Mouse (Mus musculus) liver, embryonic 11.5 days (tissue): ENCODE results near the gene Astn2. TPM values are rescaled to one million over a fixed set of nuclear protein-coding genes. Genes with fewer than 3 reads are reported as not detected.

Experiments
- ATAC-seq: fragments of 200-750 bp; cut with Nextera tagmentation; replicated peaks from 2 replicates; pipeline ENCODE4 v1.8.0; 2017; ENCODE audit warnings: moderate number of reproducible peaks, mild to moderate bottlenecking, moderate TSS enrichment, moderate library complexity; ENCODE audit not compliant: low FRiP score
- DNase-seq: peaks from one replicate; pipeline ENCODE4 v3.0.0-alpha.2; 2017; ENCODE audit warnings: low spot score
- H3K27ac ChIP-seq: fragments of 300-500 bp; sonication (generic); 2 replicates; pipeline ENCODE4 v1.5.1; 2014; ENCODE audit warnings: mild to moderate bottlenecking, low read depth, low read length, control low read depth
- H3K27me3 ChIP-seq: fragments of 300-500 bp; sonication (generic); replicated peaks from 2 replicates; pipeline ENCODE4 v1.6.1; 2014; ENCODE audit warnings: low read length, mixed read lengths; ENCODE audit not compliant: control insufficient read depth, insufficient read depth
- H3K36me3 ChIP-seq: fragments of 300-500 bp; sonication (generic); 2 replicates; pipeline ENCODE4 v1.6.1; 2014; ENCODE audit warnings: mild to moderate bottlenecking, low read length, moderate library complexity, mixed read lengths; ENCODE audit not compliant: control insufficient read depth, insufficient read depth
- H3K4me1 ChIP-seq: fragments of 300-500 bp; sonication (generic); replicated peaks from 2 replicates; pipeline ENCODE4 v1.6.1; 2014; ENCODE audit warnings: low read length, mixed read lengths; ENCODE audit not compliant: control insufficient read depth, insufficient read depth
- H3K4me2 ChIP-seq: fragments of 300-500 bp; sonication (generic); 2 replicates; pipeline ENCODE4 v1.6.1; 2014; ENCODE audit warnings: mild to moderate bottlenecking, control low read depth, moderate library complexity
- H3K4me3 ChIP-seq: fragments of 300-500 bp; sonication (generic); 2 replicates; pipeline ENCODE4 v1.5.1; 2014; ENCODE audit warnings: low read depth, low read length, control low read depth
- H3K9ac ChIP-seq: fragments of 300-500 bp; sonication (generic); 2 replicates; pipeline ENCODE4 v1.6.1; 2014; ENCODE audit warnings: low read depth, low read length, control low read depth
- H3K9me3 ChIP-seq: fragments of 300-500 bp; sonication (generic); 2 replicates; pipeline ENCODE4 v1.6.1; 2016; ENCODE audit warnings: low read length, inconsistent platforms, mixed read lengths; ENCODE audit not compliant: control insufficient read depth
- WGBS: fragments of 180-500 bp; shearing (Covaris S2); extraction: QIAGEN DNeasy Blood & Tissue Kit; methylation state at CpG from one replicate; pipeline ENCODE4 v1.1.7; 2014; 5-methylcytosine and 5-hydroxymethylcytosine counted together
- polyA plus RNA-seq: library from polyadenylated mRNA; unstranded; fragments of >200 nt; fragmentation: Nextera tagmentation; extraction: Ambion mirVana; gene quantifications from 2 replicates; pipeline ENCODE4 v1.2.1, GENCODE M21; 2014

Astn2 gene
- polyA plus RNA-seq, 1 experiment from 2014 or later: 0.05 TPM

- H3K9me3 ChIP-seq: no peaks in the 10 kb centered on the region
- no peak overlapping the region for H3K27ac ChIP-seq
- no peak overlapping the region for H3K4me3 ChIP-seq
- no peak for DNase-seq
- H3K4me2 ChIP-seq: no peak overlapping the region
- H3K4me1 ChIP-seq: no peaks in the 10 kb centered on the region
- WGBS: 78% methylated on average over 2 of the region's 2 CpGs
- no peaks in the 10 kb centered on the region for H3K27me3 ChIP-seq
- no peak for ATAC-seq
- no peaks in the 10 kb centered on the region for H3K36me3 ChIP-seq
- H3K9ac ChIP-seq: no peak overlapping the region
These were observed 499.4 kb downstream of the Astn2 start for GRCm38 (mm10) chr4:65904963-65905362.

GRCm38 (mm10) chr4:65896092-65897027 is 508.1 kb downstream of the Astn2 start:
- Histone ChIP-seq H3K4me2 (no peak overlapping the region), H3K27ac (no peak overlapping the region), H3K36me3 (no peaks in the 10 kb centered on the region), H3K27me3 (no peaks in the 10 kb centered on the region), H3K4me1 (no peaks in the 10 kb centered on the region), H3K9ac (no peak overlapping the region), H3K4me3 (no peak overlapping the region), H3K9me3 (no peaks in the 10 kb centered on the region)
- DNase-seq: no peak
- 69% methylated on average over 5 of the region's 5 CpGs for WGBS
- ATAC-seq: no peak

- 63% methylated on average over 5 of the region's 5 CpGs for WGBS
- ATAC-seq: no peak
- Histone ChIP-seq H3K4me2 (no peak overlapping the region), H3K4me1 (no peaks in the 10 kb centered on the region), H3K4me3 (no peak overlapping the region), H3K9ac (no peak overlapping the region), H3K27me3 (no peaks in the 10 kb centered on the region), H3K9me3 (no peaks in the 10 kb centered on the region), H3K27ac (no peak overlapping the region), H3K36me3 (no peaks in the 10 kb centered on the region)
- DNase-seq: no peak
These were observed 515.9 kb downstream of the Astn2 start for GRCm38 (mm10) chr4:65888332-65888993.

- Histone ChIP-seq H3K27ac (no peak overlapping the region), H3K27me3 (no peaks in the 10 kb centered on the region), H3K36me3 (no peaks in the 10 kb centered on the region), H3K4me2 (no peak overlapping the region), H3K9me3 (no peaks in the 10 kb centered on the region), H3K4me3 (no peak overlapping the region), H3K4me1 (no peaks in the 10 kb centered on the region), H3K9ac (no peak overlapping the region)
- ATAC-seq (no peak), DNase-seq (no peak)
- WGBS: 34% methylated on average over 1 of the region's 1 CpGs
These were observed 517.5 kb downstream of the Astn2 start for GRCm38 (mm10) chr4:65886862-65887261.

GRCm38 (mm10) chr4:65885921-65886320 is 518.5 kb downstream of the Astn2 start:
- no peaks in the 10 kb centered on the region for H3K4me1 ChIP-seq
- no peak overlapping the region for H3K4me2 ChIP-seq
- ATAC-seq: no peak
- WGBS: 69% methylated on average over 3 of the region's 3 CpGs
- no peak overlapping the region for H3K27ac ChIP-seq
- H3K4me3 ChIP-seq: no peak overlapping the region
- H3K27me3 ChIP-seq: no peaks in the 10 kb centered on the region
- H3K9me3 ChIP-seq: no peaks in the 10 kb centered on the region
- H3K36me3 ChIP-seq: no peaks in the 10 kb centered on the region
- DNase-seq: no peak
- H3K9ac ChIP-seq: no peak overlapping the region

- DNase-seq (no peak), ATAC-seq (no peak)
- Histone ChIP-seq H3K36me3 (no peaks in the 10 kb centered on the region), H3K9me3 (no peaks in the 10 kb centered on the region), H3K9ac (no peak overlapping the region), H3K4me3 (no peak overlapping the region), H3K4me2 (no peak overlapping the region), H3K27me3 (no peaks in the 10 kb centered on the region), H3K27ac (no peak overlapping the region), H3K4me1 (no peaks in the 10 kb centered on the region)
- 77% methylated on average over 2 of the region's 2 CpGs for WGBS
These were observed 530.1 kb downstream of the Astn2 start for GRCm38 (mm10) chr4:65874236-65874781.

- H3K36me3 ChIP-seq: no peaks in the 10 kb centered on the region
- DNase-seq: no peak
- no peak overlapping the region for H3K4me2 ChIP-seq
- no peak for ATAC-seq
- H3K27me3 ChIP-seq: no peaks in the 10 kb centered on the region
- H3K4me3 ChIP-seq: no peak overlapping the region
- no peak overlapping the region for H3K9ac ChIP-seq
- no peaks in the 10 kb centered on the region for H3K4me1 ChIP-seq
- no peak overlapping the region for H3K27ac ChIP-seq
- H3K9me3 ChIP-seq: no peaks in the 10 kb centered on the region
These were observed 539.9 kb downstream of the Astn2 start for GRCm38 (mm10) chr4:65864551-65864950.

GRCm38 (mm10) chr4:65843191-65843590 is 561.2 kb downstream of the Astn2 start:
- Histone ChIP-seq H3K4me3 (no peak overlapping the region), H3K27me3 (no peaks in the 10 kb centered on the region), H3K9ac (no peak overlapping the region), H3K9me3 (no peaks in the 10 kb centered on the region), H3K4me2 (no peak overlapping the region), H3K36me3 (no peaks in the 10 kb centered on the region), H3K4me1 (no peaks in the 10 kb centered on the region), H3K27ac (no peak overlapping the region)
- 64% methylated on average over 2 of the region's 2 CpGs for WGBS
- ATAC-seq (no peak), DNase-seq (no peak)
